Mouse (Mus musculus) lung, embryonic 15.5 days (tissue): ENCODE data around the gene Akap11. TPM values are rescaled to one million over a fixed set of nuclear protein-coding genes. Genes with fewer than 3 reads are reported as not detected.

Experiments used
- ATAC-seq: fragments of 200-750 bp; cut with Nextera tagmentation; 2 replicates; pipeline ENCODE4 v1.8.0; 2017; ENCODE audit warnings: moderate number of reproducible peaks, borderline replicate concordance; ENCODE audit not compliant: low FRiP score, low TSS enrichment; ENCODE audit errors: extremely low read depth
- H3K27ac ChIP-seq: fragments of 300-500 bp; sonication (generic); 2 replicates; pipeline ENCODE4 v1.5.1; 2015; ENCODE audit warnings: moderate library complexity, mild to moderate bottlenecking, inconsistent platforms
- H3K27me3 ChIP-seq: fragments of 300-500 bp; sonication (generic); 2 replicates; pipeline ENCODE4 v1.6.1; 2015; ENCODE audit warnings: inconsistent platforms
- H3K36me3 ChIP-seq: fragments of 300-500 bp; sonication (generic); 2 replicates; pipeline ENCODE4 v1.6.1; 2015; ENCODE audit warnings: inconsistent platforms
- H3K4me1 ChIP-seq: fragments of 300-500 bp; sonication (generic); 2 replicates; pipeline ENCODE4 v1.6.1; 2015; ENCODE audit warnings: inconsistent platforms
- H3K4me2 ChIP-seq: fragments of 300-500 bp; sonication (generic); 2 replicates; pipeline ENCODE4 v1.6.1; 2015; ENCODE audit warnings: inconsistent platforms, mild to moderate bottlenecking, moderate library complexity
- H3K4me3 ChIP-seq: fragments of 300-500 bp; sonication (generic); 2 replicates; pipeline ENCODE4 v1.5.1; 2015; ENCODE audit warnings: mild to moderate bottlenecking, inconsistent platforms
- H3K9ac ChIP-seq: fragments of 300-500 bp; sonication (generic); 2 replicates; pipeline ENCODE4 v1.6.1; 2015; ENCODE audit warnings: inconsistent platforms
- H3K9me3 ChIP-seq: fragments of 300-500 bp; sonication (generic); 2 replicates; pipeline ENCODE4 v1.6.1; 2016; ENCODE audit warnings: inconsistent platforms
- WGBS: fragments of 180-500 bp; shearing (Covaris S2); methylation state at CpG from one replicate; pipeline ENCODE4 v1.1.7; 2015; 5-methylcytosine and 5-hydroxymethylcytosine counted together
- polyA plus RNA-seq: library from polyadenylated mRNA; unstranded; fragments of >200 nt; fragmentation: Nextera tagmentation; extraction: Ambion mirVana; gene quantifications from 2 replicates; pipeline ENCODE4 v1.2.1, GENCODE M21; 2015

Gene Akap11
- polyA plus RNA-seq, 1 experiment from 2014 or later: 20.7 TPM

- no peaks in the 10 kb centered on the region for H3K27me3 ChIP-seq
- 76% methylated on average over 3 of the region's 3 CpGs for WGBS
- no peaks in the 10 kb centered on the region for H3K9me3 ChIP-seq
- no peak for ATAC-seq
- no peaks in the 10 kb centered on the region for H3K36me3 ChIP-seq
- no peak overlapping the region for H3K9ac ChIP-seq
- H3K4me2 ChIP-seq: no peak overlapping the region
- no peak overlapping the region for H3K4me3 ChIP-seq
- no peaks in the 10 kb centered on the region for H3K4me1 ChIP-seq
- H3K27ac ChIP-seq: no peak overlapping the region
Measured at GRCm38 (mm10) chr14:78474058-78474457, 62.5 kb downstream of the Akap11 start.

- 83% methylated on average over 4 of the region's 4 CpGs for WGBS
- no peaks in the 10 kb centered on the region for H3K9me3 ChIP-seq
- H3K27ac ChIP-seq: no peak overlapping the region
- H3K27me3 ChIP-seq: no peaks in the 10 kb centered on the region
- H3K4me3 ChIP-seq: no peak overlapping the region
- no peak overlapping the region for H3K4me2 ChIP-seq
- ATAC-seq: no peak
- H3K36me3 ChIP-seq: no peaks in the 10 kb centered on the region
- no peaks in the 10 kb centered on the region for H3K4me1 ChIP-seq
- H3K9ac ChIP-seq: no peak overlapping the region
Measured at GRCm38 (mm10) chr14:78470714-78471113, 65.9 kb downstream of the Akap11 start.

GRCm38 (mm10) chr14:78468991-78469390, 67.6 kb downstream of the Akap11 start:
- no peak for ATAC-seq

GRCm38 (mm10) chr14:78467994-78468393, 68.6 kb downstream of the Akap11 start:
- ATAC-seq: no peak
- Histone ChIP-seq H3K4me1 (no peaks in the 10 kb centered on the region), H3K4me3 (no peak overlapping the region), H3K27ac (no peak overlapping the region), H3K27me3 (no peaks in the 10 kb centered on the region), H3K9me3 (no peaks in the 10 kb centered on the region), H3K4me2 (no peak overlapping the region), H3K9ac (no peak overlapping the region), H3K36me3 (no peaks in the 10 kb centered on the region)
- 82% methylated on average over 4 of the region's 4 CpGs for WGBS

More at GRCm38 (mm10) chr14:78468991-78469390, 67.6 kb downstream of the Akap11 start:
- Histone ChIP-seq H3K4me2 (no peak overlapping the region), H3K36me3 (no peaks in the 10 kb centered on the region), H3K9me3 (no peaks in the 10 kb centered on the region), H3K27ac (no peak overlapping the region), H3K4me3 (no peak overlapping the region), H3K27me3 (no peaks in the 10 kb centered on the region), H3K4me1 (no peaks in the 10 kb centered on the region), H3K9ac (no peak overlapping the region)
- 76% methylated on average over 7 of the region's 7 CpGs for WGBS

- Histone ChIP-seq H3K9me3 (no peaks in the 10 kb centered on the region), H3K4me2 (no peak overlapping the region), H3K9ac (no peak overlapping the region), H3K27ac (no peak overlapping the region), H3K4me1 (no peaks in the 10 kb centered on the region), H3K36me3 (no peaks in the 10 kb centered on the region), H3K27me3 (peaks cover 5% of the 10 kb centered on the region; the same call in 1 of the 2 replicates), H3K4me3 (no peak overlapping the region)
- WGBS: 45% methylated on average over 4 of the region's 4 CpGs
- peak; percentile 82 for ATAC-seq
Measured at GRCm38 (mm10) chr14:78464353-78464752, 72.3 kb downstream of the Akap11 start.

- no peak for ATAC-seq
Measured at GRCm38 (mm10) chr14:78459121-78459520, 77.5 kb downstream of the Akap11 start.

GRCm38 (mm10) chr14:78458705-78459104, 77.9 kb downstream of the Akap11 start:
- H3K27ac ChIP-seq: no peak overlapping the region
- no peak overlapping the region for H3K4me3 ChIP-seq
- no peak overlapping the region for H3K9ac ChIP-seq
- peaks cover 5% of the 10 kb centered on the region; the same call in 1 of the 2 replicates for H3K27me3 ChIP-seq
- no peak for ATAC-seq
- H3K4me2 ChIP-seq: no peak overlapping the region
- 66% methylated on average over 5 of the region's 5 CpGs for WGBS
- H3K9me3 ChIP-seq: no peaks in the 10 kb centered on the region
- H3K4me1 ChIP-seq: no peaks in the 10 kb centered on the region
- no peaks in the 10 kb centered on the region for H3K36me3 ChIP-seq

More at GRCm38 (mm10) chr14:78459121-78459520, 77.5 kb downstream of the Akap11 start:
- H3K27ac ChIP-seq: no peak overlapping the region
- no peak overlapping the region for H3K4me2 ChIP-seq
- H3K36me3 ChIP-seq: no peaks in the 10 kb centered on the region
- H3K27me3 ChIP-seq: peaks cover 5% of the 10 kb centered on the region; the same call in 1 of the 2 replicates
- no peak overlapping the region for H3K4me3 ChIP-seq
- no peak overlapping the region for H3K9ac ChIP-seq
- WGBS: 46% methylated on average over 5 of the region's 5 CpGs
- no peaks in the 10 kb centered on the region for H3K9me3 ChIP-seq
- no peaks in the 10 kb centered on the region for H3K4me1 ChIP-seq

- H3K9ac ChIP-seq: no peak overlapping the region
- WGBS: 89% methylated on average over 5 of the region's 5 CpGs
- H3K27me3 ChIP-seq: no peaks in the 10 kb centered on the region; the same call in 1 of the 2 replicates
Measured at GRCm38 (mm10) chr14:78454970-78455369, 81.6 kb downstream of the Akap11 start.

GRCm38 (mm10) chr14:78448807-78449406, 87.7 kb downstream of the Akap11 start:
- 76% methylated on average over 11 of the region's 11 CpGs for WGBS
- Histone ChIP-seq H3K9ac (no peak overlapping the region), H3K27ac (no peak overlapping the region)

More at GRCm38 (mm10) chr14:78454970-78455369, 81.6 kb downstream of the Akap11 start:
- Histone ChIP-seq H3K4me1 (no peaks in the 10 kb centered on the region), H3K9me3 (no peaks in the 10 kb centered on the region), H3K27ac (no peak overlapping the region), H3K36me3 (no peaks in the 10 kb centered on the region), H3K4me3 (no peak overlapping the region), H3K4me2 (no peak overlapping the region)
- ATAC-seq: no peak

GRCm38 (mm10) chr14:78448017-78448416, 88.6 kb downstream of the Akap11 start:
- Histone ChIP-seq H3K27ac (no peak overlapping the region), H3K36me3 (no peaks in the 10 kb centered on the region), H3K9ac (no peak overlapping the region), H3K27me3 (no peaks in the 10 kb centered on the region), H3K4me2 (no peak overlapping the region), H3K4me3 (no peak overlapping the region), H3K9me3 (no peaks in the 10 kb centered on the region), H3K4me1 (no peaks in the 10 kb centered on the region)
- no peak for ATAC-seq
- 85% methylated on average over 12 of the region's 12 CpGs for WGBS

More at GRCm38 (mm10) chr14:78448807-78449406, 87.7 kb downstream of the Akap11 start:
- Histone ChIP-seq H3K4me3 (no peak overlapping the region), H3K9me3 (no peaks in the 10 kb centered on the region), H3K4me1 (no peaks in the 10 kb centered on the region), H3K4me2 (no peak overlapping the region), H3K27me3 (no peaks in the 10 kb centered on the region), H3K36me3 (no peaks in the 10 kb centered on the region)
- no peak for ATAC-seq

GRCm38 (mm10) chr14:78447542-78447941, 89.1 kb downstream of the Akap11 start:
- no peaks in the 10 kb centered on the region for H3K36me3 ChIP-seq
- H3K9me3 ChIP-seq: no peaks in the 10 kb centered on the region
- no peaks in the 10 kb centered on the region for H3K4me1 ChIP-seq
- H3K27me3 ChIP-seq: no peaks in the 10 kb centered on the region
- no peak overlapping the region for H3K27ac ChIP-seq
- WGBS: 62% methylated on average over 3 of the region's 3 CpGs
- no peak overlapping the region for H3K4me2 ChIP-seq
- no peak for ATAC-seq
- no peak overlapping the region for H3K4me3 ChIP-seq
- no peak overlapping the region for H3K9ac ChIP-seq
